Mouse (Mus musculus): ENCODE data around the gene Grpel1.

GRCm38 (mm10) chr5:36457706-36458105, 7.1 kb upstream of the Grpel1 start:
- TF ChIP-seq CTCF (IDR thresholded peaks at IDR 0.05; ENCODE audit: control insufficient read depth, insufficient read depth, insufficient read length): no peak
- TF ChIP-seq MAX (IDR thresholded peaks at IDR 0.05): no peak
- peak; percentile 3 for TF ChIP-seq FOSL1 (IDR thresholded peaks at IDR 0.05; ENCODE audit: insufficient read depth, low read length, poor library complexity, severe bottlenecking)
- TF ChIP-seq CEBPB (IDR thresholded peaks at IDR 0.05; ENCODE audit: low read depth): no peak
- no peak for TF ChIP-seq USF1 (IDR thresholded peaks at IDR 0.05; ENCODE audit: low read depth)

Measured in C2C12 (cell line).